Mouse (Mus musculus): ENCODE results near the gene Phex. TPM values are rescaled to one million over a fixed set of nuclear protein-coding genes. Genes with fewer than 3 reads are reported as not detected.

Gene Phex
- 0.07 TPM in 2 replicates for polyA plus RNA-seq (2016; fragmentation: Nextera tagmentation; extraction: Ambion mirVana)

GRCm38 (mm10) chrX:157415212-157415611 lies at the start of gene Phex:
TSS of gene Phex (minus strand) at chrX:157415312.
- ATAC-seq = no peak
- WGBS (ENCODE audit: insufficient replicate concordance) = 62% methylated on average over 5 of the region's 5 CpGs
- H3K9ac ChIP-seq = no peak within 1 kb of the TSS

GRCm38 (mm10) chrX:157462716-157463115 lies 47.6 kb upstream of the Phex start:
- Histone ChIP-seq H3K4me1 (no peaks in the 10 kb centered on the region), H3K27ac (no peak overlapping the region), H3K4me2 (no peak overlapping the region), H3K9me3 (replicated peaks) (no peaks in the 10 kb centered on the region), H3K9ac (no peak overlapping the region), H3K27me3 (replicated peaks) (no peaks in the 10 kb centered on the region), H3K4me3 (no peak overlapping the region), H3K36me3 (peaks cover 8% of the 10 kb centered on the region)
- ATAC-seq = no peak
- WGBS (ENCODE audit: insufficient replicate concordance) = 60% methylated on average over 3 of the region's 3 CpGs

More at GRCm38 (mm10) chrX:157415212-157415611, at the start of gene Phex:
- no peaks in the 10 kb centered on the region for H3K36me3 ChIP-seq
- no peak within 1 kb of the TSS for H3K4me2 ChIP-seq
- H3K9me3 ChIP-seq (replicated peaks) = no peaks in the 10 kb centered on the region
- no peaks in the 10 kb centered on the region for H3K4me1 ChIP-seq
- no peaks in the 10 kb centered on the region for H3K27me3 ChIP-seq (replicated peaks)
- no peak within 1 kb of the TSS for H3K27ac ChIP-seq
- no peak within 1 kb of the TSS for H3K4me3 ChIP-seq

GRCm38 (mm10) chrX:157454430-157454829 lies 39.3 kb upstream of the Phex start:
- no peak overlapping the region for H3K4me2 ChIP-seq
- H3K27ac ChIP-seq = no peak overlapping the region
- no peaks in the 10 kb centered on the region for H3K27me3 ChIP-seq (replicated peaks)
- no peak for ATAC-seq
- H3K4me3 ChIP-seq = no peak overlapping the region
- peaks cover 10% of the 10 kb centered on the region for H3K36me3 ChIP-seq
- 47% methylated on average over 1 of the region's 1 CpGs for WGBS (ENCODE audit: insufficient replicate concordance)
- H3K4me1 ChIP-seq = no peaks in the 10 kb centered on the region
- no peak overlapping the region for H3K9ac ChIP-seq
- no peaks in the 10 kb centered on the region for H3K9me3 ChIP-seq (replicated peaks)

GRCm38 (mm10) chrX:157449000-157449399 lies 33.9 kb upstream of the Phex start:
- 0 out of 2 replicates have a peak, but pooled peaks cover 4% of the 10 kb centered on the region for H3K36me3 ChIP-seq
- H3K4me1 ChIP-seq = no peaks in the 10 kb centered on the region
- no peak overlapping the region for H3K4me2 ChIP-seq
- 62% methylated on average over 1 of the region's 1 CpGs for WGBS (ENCODE audit: insufficient replicate concordance)
- no peak for ATAC-seq
- H3K9ac ChIP-seq = no peak overlapping the region
- H3K27me3 ChIP-seq (replicated peaks) = no peaks in the 10 kb centered on the region
- H3K4me3 ChIP-seq = no peak overlapping the region
- no peaks in the 10 kb centered on the region for H3K9me3 ChIP-seq (replicated peaks)
- H3K27ac ChIP-seq = no peak overlapping the region

- 85% methylated on average over 6 of the region's 6 CpGs for WGBS (ENCODE audit: insufficient replicate concordance)
- no peaks in the 10 kb centered on the region for H3K9me3 ChIP-seq (replicated peaks)
- no peak overlapping the region for H3K4me3 ChIP-seq
Measured at GRCm38 (mm10) chrX:157447431-157447830, 32.3 kb upstream of the Phex start.

GRCm38 (mm10) chrX:157434768-157435167 lies 19.7 kb upstream of the Phex start:
- no peak for ATAC-seq

More at GRCm38 (mm10) chrX:157447431-157447830, 32.3 kb upstream of the Phex start:
- ATAC-seq = no peak
- Histone ChIP-seq H3K9ac (no peak overlapping the region), H3K27me3 (replicated peaks) (no peaks in the 10 kb centered on the region), H3K27ac (no peak overlapping the region), H3K36me3 (0 out of 2 replicates have a peak, but pooled peaks cover 4% of the 10 kb centered on the region), H3K4me2 (no peak overlapping the region), H3K4me1 (no peaks in the 10 kb centered on the region)

GRCm38 (mm10) chrX:157419451-157419850 lies 4.3 kb upstream of the Phex start:
- Histone ChIP-seq H3K4me3 (no peak overlapping the region), H3K4me2 (no peak overlapping the region), H3K9ac (no peak overlapping the region), H3K27me3 (replicated peaks) (no peaks in the 10 kb centered on the region), H3K4me1 (no peaks in the 10 kb centered on the region), H3K27ac (no peak overlapping the region), H3K36me3 (no peaks in the 10 kb centered on the region), H3K9me3 (replicated peaks) (no peaks in the 10 kb centered on the region)
- no peak for ATAC-seq
- 24% methylated on average over 2 of the region's 2 CpGs for WGBS (ENCODE audit: insufficient replicate concordance)

More at GRCm38 (mm10) chrX:157434768-157435167, 19.7 kb upstream of the Phex start:
- Histone ChIP-seq H3K4me1 (no peaks in the 10 kb centered on the region), H3K9me3 (replicated peaks) (no peaks in the 10 kb centered on the region), H3K36me3 (no peaks in the 10 kb centered on the region), H3K4me3 (no peak overlapping the region), H3K4me2 (no peak overlapping the region), H3K27ac (no peak overlapping the region), H3K9ac (no peak overlapping the region), H3K27me3 (replicated peaks) (no peaks in the 10 kb centered on the region)
- 74% methylated on average over 1 of the region's 1 CpGs for WGBS (ENCODE audit: insufficient replicate concordance)

GRCm38 (mm10) chrX:157404919-157405318 lies 10.2 kb downstream of the Phex start:
- no peak overlapping the region for H3K4me2 ChIP-seq
- no peak overlapping the region for H3K27ac ChIP-seq
- H3K4me3 ChIP-seq = no peak overlapping the region
- H3K9me3 ChIP-seq (replicated peaks) = no peaks in the 10 kb centered on the region
- H3K4me1 ChIP-seq = no peaks in the 10 kb centered on the region
- whole genome bisulfite sequencing (ENCODE audit: insufficient replicate concordance) = 55% methylated on average over 6 of the region's 6 CpGs
- H3K9ac ChIP-seq = no peak overlapping the region
- no peak for ATAC-seq
- H3K27me3 ChIP-seq (replicated peaks) = no peaks in the 10 kb centered on the region
- no peaks in the 10 kb centered on the region for H3K36me3 ChIP-seq

- Histone ChIP-seq H3K4me3 (no peak overlapping the region), H3K27me3 (replicated peaks) (no peaks in the 10 kb centered on the region), H3K4me1 (no peaks in the 10 kb centered on the region), H3K4me2 (no peak overlapping the region), H3K27ac (no peak overlapping the region), H3K9me3 (replicated peaks) (no peaks in the 10 kb centered on the region), H3K9ac (no peak overlapping the region), H3K36me3 (no peaks in the 10 kb centered on the region)
- ATAC-seq = no peak
- 29% methylated on average over 2 of the region's 2 CpGs for WGBS (ENCODE audit: insufficient replicate concordance)
Measured at GRCm38 (mm10) chrX:157391241-157391640, 23.9 kb downstream of the Phex start.

- no peak overlapping the region for H3K27ac ChIP-seq
- H3K4me3 ChIP-seq = no peak overlapping the region
- H3K9ac ChIP-seq = no peak overlapping the region
- 66% methylated on average over 6 of the region's 6 CpGs for WGBS (ENCODE audit: insufficient replicate concordance)
- no peaks in the 10 kb centered on the region for H3K36me3 ChIP-seq
- H3K9me3 ChIP-seq (replicated peaks) = no peaks in the 10 kb centered on the region
- H3K4me2 ChIP-seq = no peak overlapping the region
- no peaks in the 10 kb centered on the region for H3K27me3 ChIP-seq (replicated peaks)
- no peak for ATAC-seq
- no peaks in the 10 kb centered on the region for H3K4me1 ChIP-seq
Measured at GRCm38 (mm10) chrX:157390102-157390501, 25.0 kb downstream of the Phex start.

GRCm38 (mm10) chrX:157388419-157388818 lies 26.7 kb downstream of the Phex start:
- no peaks in the 10 kb centered on the region for H3K36me3 ChIP-seq
- no peak overlapping the region for H3K4me3 ChIP-seq
- H3K4me2 ChIP-seq = no peak overlapping the region
- no peak for ATAC-seq
- H3K27me3 ChIP-seq (replicated peaks) = no peaks in the 10 kb centered on the region
- no peak overlapping the region for H3K27ac ChIP-seq
- 81% methylated on average over 3 of the region's 3 CpGs for WGBS (ENCODE audit: insufficient replicate concordance)
- H3K9me3 ChIP-seq (replicated peaks) = no peaks in the 10 kb centered on the region
- H3K9ac ChIP-seq = no peak overlapping the region
- no peaks in the 10 kb centered on the region for H3K4me1 ChIP-seq

GRCm38 (mm10) chrX:157387025-157387424 lies 28.1 kb downstream of the Phex start:
- H3K9ac ChIP-seq = no peak overlapping the region
- no peaks in the 10 kb centered on the region for H3K4me1 ChIP-seq
- 69% methylated on average over 5 of the region's 5 CpGs for WGBS (ENCODE audit: insufficient replicate concordance)
- no peak overlapping the region for H3K27ac ChIP-seq
- H3K27me3 ChIP-seq (replicated peaks) = no peaks in the 10 kb centered on the region
- no peak overlapping the region for H3K4me3 ChIP-seq
- H3K9me3 ChIP-seq (replicated peaks) = no peaks in the 10 kb centered on the region
- H3K4me2 ChIP-seq = no peak overlapping the region
- H3K36me3 ChIP-seq = no peaks in the 10 kb centered on the region
- ATAC-seq = no peak

GRCm38 (mm10) chrX:157378822-157379221 lies 36.3 kb downstream of the Phex start:
- no peak for ATAC-seq
- Histone ChIP-seq H3K36me3 (no peaks in the 10 kb centered on the region), H3K4me3 (no peak overlapping the region), H3K9me3 (replicated peaks) (no peaks in the 10 kb centered on the region), H3K27me3 (replicated peaks) (no peaks in the 10 kb centered on the region), H3K27ac (no peak overlapping the region), H3K9ac (no peak overlapping the region), H3K4me1 (no peaks in the 10 kb centered on the region), H3K4me2 (no peak overlapping the region)
- WGBS (ENCODE audit: insufficient replicate concordance) = 49% methylated on average over 10 of the region's 10 CpGs
